Mouse (Mus musculus) right cerebral cortex, adult 2 months (tissue): ENCODE measurements around the gene Pdgfd.
"Not testable (repeated sequence)": the region's sequence is repeated elsewhere in the genome, so short reads cannot be mapped to it uniquely, and the experiment has no call there.

Source experiments
- DNase-seq, 2 experiments: peaks; one replicate each; pipeline ENCODE4 v3.0.0; 2021 to 2022; ENCODE audit warnings: low spot score in 2 of 2

Gene Pdgfd

GRCm38 (mm10) chr9:6168391-6169037 is at the start of gene Pdgfd:
Pdgfd (plus strand) TSS chr9:6168584.
- DNase-seq, result peak; percentile 4 to 7

GRCm38 (mm10) chr9:6169038-6169431 is 651 bp downstream of the Pdgfd start:
- no peak for DNase-seq

GRCm38 (mm10) chr9:6170962-6171361 is 2.6 kb downstream of the Pdgfd start:
- no peak for DNase-seq

- DNase-seq, result no peak
Observed at GRCm38 (mm10) chr9:6173276-6173675, 4.9 kb downstream of the Pdgfd start.

GRCm38 (mm10) chr9:6175731-6176130 is 7.3 kb downstream of the Pdgfd start:
- DNase-seq, result no peak

GRCm38 (mm10) chr9:6182307-6182923 is 14.0 kb downstream of the Pdgfd start:
- DNase-seq, result no peak

GRCm38 (mm10) chr9:6187955-6188354 is 19.6 kb downstream of the Pdgfd start:
- no peak for DNase-seq

- no peak for DNase-seq
Observed at GRCm38 (mm10) chr9:6193352-6193751, 25.0 kb downstream of the Pdgfd start.

- no peak for DNase-seq
Observed at GRCm38 (mm10) chr9:6212862-6213261, 44.5 kb downstream of the Pdgfd start.

- no peak for DNase-seq
Observed at GRCm38 (mm10) chr9:6217505-6217904, 49.1 kb downstream of the Pdgfd start.

GRCm38 (mm10) chr9:6235982-6236381 is 67.6 kb downstream of the Pdgfd start:
- DNase-seq, result not testable (repeated sequence)

- no peak for DNase-seq
Observed at GRCm38 (mm10) chr9:6250320-6250719, 81.9 kb downstream of the Pdgfd start.

GRCm38 (mm10) chr9:6251990-6252389 is 83.6 kb downstream of the Pdgfd start:
- no peak for DNase-seq

- no peak for DNase-seq
Observed at GRCm38 (mm10) chr9:6257072-6257471, 88.7 kb downstream of the Pdgfd start.

- no peak for DNase-seq
Observed at GRCm38 (mm10) chr9:6264820-6265219, 96.4 kb downstream of the Pdgfd start.

GRCm38 (mm10) chr9:6269796-6270280 is 101.5 kb downstream of the Pdgfd start, which contains the start of gene Ddi1:
Ddi1 (minus strand) TSS chr9:6269846.
- no peak for DNase-seq

GRCm38 (mm10) chr9:6276395-6276794 is 108.0 kb downstream of the Pdgfd start:
- DNase-seq, result no peak

GRCm38 (mm10) chr9:6277526-6277925 is 109.1 kb downstream of the Pdgfd start:
- no peak for DNase-seq

GRCm38 (mm10) chr9:6286770-6287169 is 118.4 kb downstream of the Pdgfd start:
- no peak for DNase-seq

GRCm38 (mm10) chr9:6289211-6289696 is 120.9 kb downstream of the Pdgfd start:
- DNase-seq, result no peak

GRCm38 (mm10) chr9:6298547-6298946 is 130.2 kb downstream of the Pdgfd start:
- no peak for DNase-seq

- DNase-seq, result no peak
Observed at GRCm38 (mm10) chr9:6302050-6302449, 133.7 kb downstream of the Pdgfd start.

GRCm38 (mm10) chr9:6304590-6304989 is 136.2 kb downstream of the Pdgfd start:
- no peak for DNase-seq
